In genomic region chr12:75450011-75450410, GRCm38 (mm10) we compare ENCODE assay signal across 13 mouse cellular contexts. TPM values are rescaled to one million over a fixed set of nuclear protein-coding genes. Genes with fewer than 3 reads are reported as not detected.
DNase-seq lines count a peak whose midpoint lies in the region; ATAC-seq and TF ChIP-seq lines count a peak whose summit lies in the region.
"Had no signal": no experiment of that assay in that cellular context is flagged by ENCODE, and none has a peak within 500 bp of the region (broad histone marks: within the 10 kb centered on the region; RNA-seq: fewer than 3 reads in every experiment).

No protein-coding gene starts in this region.

- TF ChIP-seq POLR2A in lung, adult 2 months (IDR thresholded peaks at IDR 0.05; ENCODE audit: borderline replicate concordance, extremely low read depth, low read depth, low read length), result no peak

- TF ChIP-seq CTCF in lung, adult 2 months (IDR thresholded peaks at IDR 0.05; ENCODE audit: insufficient read depth, low read length), result no peak
- TF ChIP-seq CTCF in lung, postnatal 0 days (IDR thresholded peaks at IDR 0.05), result no peak

- peak; percentile 56; the same call in 1 of the 2 replicates for TF ChIP-seq EP300 in lung, postnatal 0 days (IDR thresholded peaks at IDR 0.05)

- H3K4me2 ChIP-seq in lung, postnatal 0 days (replicated peaks; ENCODE audit: low read depth, low read length), result peak overlapping the region; percentile 17; the same call in 1 of the 2 replicates
- H3K4me2 ChIP-seq in heart, embryonic 12.5 days, result no peak overlapping the region
- H3K4me2 ChIP-seq: forebrain, embryonic 13.5 days; liver, embryonic 12.5 days; midbrain, embryonic 11.5 days had no signal

- peak; percentile 70 to 85 for DNase-seq in lung, adult 18-20 months
- DNase-seq in lung, adult 2 months, result no peak
- DNase-seq in brain, adult 2 months (ENCODE audit: low read depth, low spot score), result peak; percentile 41
- peak; percentile 87 for DNase-seq in lung, postnatal 0 days (ENCODE audit: low spot score)
- DNase-seq in thymus, postnatal 10 days (ENCODE audit: low spot score in 2 of 2), result peak; percentile 18 to 28
- DNase-seq in embryo, embryonic 10.5 days (ENCODE audit: low spot score), result no peak
- no peak for DNase-seq in right cerebral cortex, postnatal 14 days
- DNase-seq: gastrocnemius, postnatal 14 days had no signal

- ATAC-seq in lung, postnatal 0 days, result peak; percentile 82
- no peak for ATAC-seq in heart, embryonic 12.5 days (ENCODE audit: insufficient number of reproducible peaks, low FRiP score)
- ATAC-seq: forebrain, embryonic 13.5 days; liver, embryonic 12.5 days had no signal

- no peaks in the 10 kb centered on the region for H3K27me3 ChIP-seq in lung, postnatal 0 days (replicated peaks; ENCODE audit: insufficient read depth, low read length)
- H3K27me3 ChIP-seq in heart, embryonic 12.5 days (replicated peaks), result no peaks in the 10 kb centered on the region
- H3K27me3 ChIP-seq: forebrain, embryonic 13.5 days; liver, embryonic 12.5 days had no signal

- H3K27ac ChIP-seq in lung, postnatal 0 days (ENCODE audit: low read length), result 0 out of 2 replicates have a peak overlapping the region, but pooled peaks have one; percentile 57
- H3K27ac ChIP-seq in heart, embryonic 12.5 days (ENCODE audit: poor library complexity, severe bottlenecking), result no peak overlapping the region
- H3K27ac ChIP-seq: forebrain, embryonic 13.5 days; liver, embryonic 12.5 days had no signal

- no peaks in the 10 kb centered on the region for H3K9me3 ChIP-seq in lung, postnatal 0 days (ENCODE audit: low read length)
- no peaks in the 10 kb centered on the region for H3K9me3 ChIP-seq in heart, embryonic 12.5 days (replicated peaks)
- H3K9me3 ChIP-seq: forebrain, embryonic 13.5 days; liver, embryonic 12.5 days had no signal

- 35% methylated on average over 14 of the region's 14 CpGs for WGBS in lung, adult 2 months
- 33% methylated on average over 14 of the region's 14 CpGs for WGBS in lung, postnatal 0 days
- WGBS in heart, embryonic 12.5 days, result 77% methylated on average over 14 of the region's 14 CpGs

- H3K9ac ChIP-seq in lung, postnatal 0 days (replicated peaks; ENCODE audit: low read depth), result no peak overlapping the region
- no peak overlapping the region for H3K9ac ChIP-seq in heart, embryonic 12.5 days
- H3K9ac ChIP-seq: forebrain, embryonic 13.5 days; liver, embryonic 12.5 days had no signal

- no peak overlapping the region for H3K4me3 ChIP-seq in lung, adult 2 months (replicated peaks; ENCODE audit: extremely low read depth, low read depth, low read length)
- no peak overlapping the region for H3K4me3 ChIP-seq in lung, postnatal 0 days (ENCODE audit: low read depth, low read length)
- H3K4me3 ChIP-seq in heart, embryonic 12.5 days, result no peak overlapping the region
- H3K4me3 ChIP-seq: forebrain, embryonic 13.5 days; liver, embryonic 12.5 days had no signal

- peaks cover 8% of the 10 kb centered on the region; the same call in 1 of the 2 replicates for H3K4me1 ChIP-seq in lung, adult 2 months (ENCODE audit: control insufficient read depth, insufficient read depth, low read length)
- H3K4me1 ChIP-seq in lung, postnatal 0 days (ENCODE audit: insufficient read depth, low read depth, low read length), result no peaks in the 10 kb centered on the region; the same call in 1 of the 2 replicates
- H3K4me1 ChIP-seq in heart, embryonic 12.5 days (replicated peaks), result 0 out of 2 replicates have a peak, but pooled peaks cover 6% of the 10 kb centered on the region
- H3K4me1 ChIP-seq: forebrain, embryonic 13.5 days had no signal

- H3K36me3 ChIP-seq in lung, postnatal 0 days (ENCODE audit: insufficient read depth, low read length), result peaks cover 5% of the 10 kb centered on the region; the same call in 1 of the 2 replicates
- peaks cover 22% of the 10 kb centered on the region for H3K36me3 ChIP-seq in heart, embryonic 12.5 days

RNA-seq across cellular contexts. Expression of gene Gphb5, which starts 33.4 kb away (rescaled TPM):
- polyA plus RNA-seq in lung, adult 2 months (2012; rRNA removed), result not detected in 2 replicates
- polyA plus RNA-seq in lung, postnatal 0 days (2015; fragmentation: Nextera tagmentation; extraction: Ambion mirVana), result not detected in 2 replicates
- polyA plus RNA-seq in heart, embryonic 12.5 days (2016; fragmentation: Nextera tagmentation; extraction: Ambion mirVana), result not detected in 2 replicates
- polyA plus RNA-seq: forebrain, embryonic 13.5 days; liver, embryonic 12.5 days; midbrain, embryonic 11.5 days; spleen, adult 2 months had no signal

Comparison
In these comparisons a context has a peak if more than half of its experiments do, and no peak if none do; other contexts are left out.
1. DNase-seq: peak in lung, adult 18-20 months (2 of 2), brain, adult 2 months (single experiment), lung, postnatal 0 days (single experiment) and thymus, postnatal 10 days (2 of 2); none in lung, adult 2 months (single experiment), embryo, embryonic 10.5 days (single experiment) and right cerebral cortex, postnatal 14 days (single experiment).